Mouse (Mus musculus): Measurements from ENCODE around the gene Chrnd.

The Chrnd gene

DNA sequence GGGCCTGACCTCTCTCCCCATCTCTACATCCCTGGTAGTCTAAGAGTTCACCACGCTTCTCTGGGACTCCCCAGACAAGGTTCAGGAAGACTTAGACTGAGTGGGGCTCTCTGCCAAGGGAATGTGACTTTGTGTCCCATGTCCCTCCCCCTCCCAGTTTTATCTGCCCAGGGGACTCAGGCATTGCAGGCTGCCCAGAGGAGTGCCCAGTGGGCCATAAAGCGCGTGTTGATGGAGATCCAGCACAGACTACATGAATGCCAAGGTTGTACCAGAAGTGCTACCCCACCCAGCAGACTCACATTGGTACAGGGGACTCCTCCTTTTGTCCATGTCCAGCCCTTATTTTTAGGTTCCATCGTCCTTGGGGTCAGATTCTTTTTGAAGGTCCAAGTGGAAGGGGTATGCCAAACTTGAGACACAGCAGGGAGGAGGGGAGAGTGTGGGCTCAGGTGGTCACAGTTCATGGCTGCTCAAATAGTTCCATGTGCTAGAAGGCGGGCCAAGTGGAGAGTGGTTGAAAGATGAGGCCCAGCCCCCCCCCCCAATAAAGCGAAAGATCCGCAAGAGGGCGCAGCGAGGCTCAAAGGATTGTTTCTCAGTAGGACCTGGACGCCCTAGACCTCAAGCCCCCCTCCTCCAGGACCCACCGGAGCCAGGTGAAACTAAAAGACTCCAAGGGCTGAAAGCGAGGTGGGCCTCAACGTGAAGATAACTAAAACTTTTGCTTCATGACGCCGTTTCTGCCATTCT, 6.2 kb upstream of the Chrnd start:
- no peak for DNase-seq (ENCODE audit: extremely low spot score, low spot score)

DNA sequence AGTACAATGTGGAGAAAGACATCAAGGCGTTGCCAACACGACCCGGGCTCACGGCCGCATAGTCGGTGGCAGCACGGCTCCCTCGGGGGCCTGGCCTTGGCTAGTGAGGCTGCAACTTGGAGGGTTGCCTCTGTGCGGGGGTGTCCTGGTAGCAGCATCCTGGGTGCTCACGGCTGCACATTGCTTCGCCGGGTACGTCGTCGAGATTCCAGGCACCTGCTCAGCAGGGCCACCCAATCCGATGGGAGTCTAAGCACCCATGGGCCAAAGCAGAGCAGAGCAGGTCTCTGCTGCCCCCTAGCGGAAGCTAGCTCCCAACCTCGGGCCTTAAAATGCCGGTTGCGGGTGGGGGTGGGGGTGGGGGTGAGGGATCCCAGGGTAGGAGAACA, 5.7 kb upstream of the Chrnd start:
- DNase-seq (ENCODE audit: extremely low spot score, low spot score): peak; percentile 63

DNA sequence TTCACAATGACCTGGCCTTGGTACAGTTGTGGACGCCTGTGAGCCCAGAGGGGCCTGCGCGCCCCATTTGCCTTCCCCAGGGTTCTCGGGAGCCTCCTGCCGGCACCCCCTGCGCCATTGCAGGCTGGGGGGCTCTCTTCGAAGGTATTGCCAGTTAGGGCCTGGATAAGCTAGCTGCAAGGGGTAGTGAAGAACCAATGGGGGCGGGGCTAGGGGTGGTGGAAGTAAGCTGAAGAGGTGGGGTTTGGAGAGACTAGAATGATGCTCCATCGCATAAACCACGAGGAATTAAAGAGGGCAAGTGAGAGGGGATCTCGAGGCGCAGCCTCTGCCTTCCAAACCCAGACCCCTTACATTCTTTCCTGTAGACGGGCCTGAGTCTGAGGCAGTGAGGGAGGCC, 4.9 kb upstream of the Chrnd start:
- DNase-seq (ENCODE audit: extremely low spot score, low spot score): no peak

DNA sequence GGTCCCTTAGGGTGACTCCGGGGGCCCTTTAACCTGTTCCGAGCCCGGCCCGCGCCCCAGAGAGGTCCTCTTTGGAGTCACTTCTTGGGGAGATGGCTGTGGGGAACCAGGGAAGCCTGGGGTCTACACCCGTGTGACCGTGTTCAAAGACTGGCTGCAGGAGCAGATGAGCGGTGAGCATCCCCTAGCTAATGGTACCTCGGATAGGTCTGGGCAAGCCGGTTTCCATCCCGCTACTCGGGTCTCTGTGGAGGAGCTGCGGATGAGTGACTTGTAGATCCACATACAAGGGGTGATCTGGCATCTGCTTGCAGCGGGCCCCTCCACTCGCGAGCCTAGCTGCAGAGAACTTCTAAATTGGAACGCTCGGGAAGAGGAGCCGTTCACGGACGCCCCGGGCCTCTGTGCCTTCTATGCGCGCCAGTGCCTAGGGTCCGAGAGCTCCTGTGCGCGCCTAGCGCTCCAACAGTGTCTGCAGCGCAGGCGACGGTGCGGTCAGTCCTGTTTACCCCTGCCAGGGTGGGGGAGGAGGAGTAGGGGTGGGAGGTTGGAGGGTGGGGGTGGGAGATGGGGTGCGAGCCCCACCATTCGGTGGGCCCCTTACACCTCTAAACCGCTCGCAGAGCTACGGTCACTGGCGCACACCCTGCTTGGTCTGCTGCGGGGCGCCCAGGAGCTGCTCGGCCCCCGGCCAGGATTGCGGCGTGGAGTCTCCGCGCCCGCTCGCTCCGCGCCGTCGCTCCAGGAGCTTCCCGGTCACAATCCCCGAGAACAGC, 4.0 kb upstream of the Chrnd start:
- DNase-seq (ENCODE audit: extremely low spot score, low spot score): peak; percentile 73

DNA sequence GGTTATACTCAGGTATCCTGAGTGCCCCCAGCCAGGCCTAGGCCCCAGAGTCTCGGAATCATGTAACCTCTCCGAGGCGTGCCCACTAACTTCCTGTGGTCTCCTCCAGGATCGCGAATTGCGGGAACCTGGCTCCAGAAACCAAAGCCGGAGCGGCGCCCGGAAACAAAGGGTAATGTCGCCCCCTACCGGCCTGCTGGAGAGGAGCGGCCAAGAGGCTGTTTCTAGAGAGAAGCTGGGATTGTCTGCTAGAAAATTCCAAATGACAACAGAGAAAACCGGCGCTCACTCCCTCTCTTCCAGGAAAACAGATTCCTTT, 3.4 kb upstream of the Chrnd start:
- DNase-seq (ENCODE audit: extremely low spot score, low spot score): peak; percentile 93

DNA sequence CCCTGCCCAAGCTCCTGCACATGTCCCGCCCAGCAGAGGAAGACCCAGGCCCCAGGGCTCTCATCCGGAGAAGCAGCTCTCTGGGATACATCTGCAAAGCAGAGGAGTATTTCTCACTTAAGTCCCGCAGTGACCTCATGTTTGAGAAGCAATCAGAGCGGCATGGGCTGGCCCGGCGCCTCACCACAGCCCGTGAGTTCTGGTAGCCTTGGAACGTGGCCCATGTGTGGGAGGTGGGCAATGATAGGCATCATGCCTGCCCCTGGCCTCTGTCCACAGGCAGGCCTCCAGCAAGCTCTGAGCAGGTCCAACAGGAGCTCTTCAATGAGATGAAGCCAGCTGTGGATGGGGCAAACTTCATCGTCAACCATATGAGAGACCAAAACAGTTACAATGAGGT, 6.9 kb downstream of the Chrnd start:
- DNase-seq (ENCODE audit: extremely low spot score, low spot score): no peak

DNA sequence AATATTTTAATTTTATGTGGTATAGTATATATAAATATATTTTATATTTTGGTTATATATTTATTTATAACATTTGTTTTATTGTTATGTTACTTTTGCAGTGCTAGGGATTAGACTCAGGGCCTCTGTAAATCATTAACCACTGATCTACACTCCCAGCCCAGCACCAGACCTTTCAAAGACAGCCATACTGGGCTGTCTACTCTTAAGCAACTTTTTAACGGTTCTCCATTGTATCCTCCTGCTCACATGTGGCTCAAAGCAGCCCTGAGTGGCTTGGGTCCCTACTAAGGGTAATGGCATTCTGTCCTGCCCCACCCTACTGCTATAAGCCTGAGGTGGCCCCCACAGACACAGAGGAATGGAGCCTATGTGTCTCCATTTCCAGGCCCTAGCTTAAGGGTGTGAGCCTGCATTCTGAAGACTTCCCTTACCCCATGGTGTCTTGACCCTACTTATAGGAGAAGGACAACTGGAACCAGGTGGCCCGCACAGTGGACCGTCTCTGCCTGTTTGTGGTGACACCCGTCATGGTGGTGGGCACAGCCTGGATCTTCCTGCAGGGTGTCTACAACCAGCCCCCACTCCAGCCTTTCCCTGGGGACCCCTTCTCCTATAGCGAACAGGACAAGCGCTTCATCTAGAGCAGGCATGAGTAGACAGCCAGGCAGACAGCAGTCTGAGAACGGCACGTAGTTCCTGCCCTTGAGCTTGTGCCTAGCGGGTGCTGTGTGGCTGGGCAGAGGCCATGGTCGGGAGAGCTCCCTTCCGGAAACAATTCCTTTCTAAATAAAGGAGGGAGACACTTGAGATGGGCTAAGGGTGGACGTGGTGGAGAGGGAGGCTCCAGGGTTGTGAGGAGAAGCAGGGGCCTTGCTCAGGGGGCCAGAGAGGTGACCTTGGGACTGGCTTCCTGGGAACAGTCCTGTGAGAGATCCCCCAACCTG, 8.0 kb downstream of the Chrnd start:
- no peak for DNase-seq (ENCODE audit: extremely low spot score, low spot score)

DNA sequence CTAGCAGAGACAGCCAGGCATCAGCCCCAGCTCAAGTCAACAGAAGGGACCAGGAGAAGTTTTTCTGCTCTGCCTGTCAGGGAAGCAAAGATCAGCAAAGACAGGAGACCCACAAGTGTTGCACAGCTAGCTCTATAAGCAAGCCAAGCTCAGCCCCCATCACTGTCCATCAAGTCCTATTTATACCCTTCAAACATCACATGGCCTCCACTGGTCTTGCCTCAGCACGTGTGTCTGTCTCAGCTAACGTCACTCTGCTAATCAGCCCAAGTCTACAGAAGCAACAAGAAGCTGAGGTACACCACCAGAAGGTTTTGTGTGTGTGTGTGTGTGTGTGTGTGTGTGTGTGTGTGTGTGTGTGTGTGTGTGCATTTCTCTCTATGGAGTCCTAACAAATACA, 10.4 kb downstream of the Chrnd start:
- DNase-seq (ENCODE audit: extremely low spot score, low spot score): no peak

DNA sequence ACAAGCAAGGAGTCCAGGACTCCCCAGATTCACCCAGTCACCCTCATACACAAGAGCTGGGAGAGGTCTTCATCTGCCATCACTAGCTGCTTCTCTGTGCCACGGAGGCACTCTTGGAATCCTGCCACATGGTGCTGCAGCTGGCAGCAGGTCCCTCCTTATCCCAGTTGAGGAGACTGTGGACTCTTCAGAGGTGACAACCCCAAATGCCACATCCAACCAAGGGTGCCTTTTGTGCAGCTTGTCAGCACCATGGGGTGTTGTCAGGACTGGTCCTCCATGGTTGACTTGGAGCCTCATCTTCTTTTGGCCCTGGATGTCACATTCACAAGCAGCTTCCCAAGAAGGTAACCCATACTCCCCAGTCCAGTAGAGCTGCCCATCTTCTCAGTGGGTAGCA, 11.4 kb downstream of the Chrnd start:
- DNase-seq (ENCODE audit: extremely low spot score, low spot score): no peak

DNA sequence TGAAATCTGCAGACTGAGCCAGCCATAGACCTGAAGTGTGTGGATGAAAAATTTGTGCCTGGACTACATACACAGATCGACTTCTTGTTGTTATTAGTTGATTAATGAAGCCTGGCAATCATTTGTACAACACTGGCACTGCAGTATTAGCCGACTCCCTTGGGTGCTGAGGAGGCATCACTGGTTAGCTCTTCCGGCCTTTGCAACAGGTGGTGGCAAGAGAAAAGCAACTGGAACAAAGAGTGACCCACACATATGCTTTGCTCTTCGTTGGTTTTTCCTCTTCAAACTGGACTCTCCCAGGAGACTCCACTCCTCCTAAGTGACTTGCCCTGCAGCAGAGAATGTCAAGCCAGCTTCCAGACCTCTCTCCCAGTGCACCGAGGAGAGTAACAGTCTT, 13.4 kb downstream of the Chrnd start:
- DNase-seq (ENCODE audit: extremely low spot score, low spot score): no peak

DNA sequence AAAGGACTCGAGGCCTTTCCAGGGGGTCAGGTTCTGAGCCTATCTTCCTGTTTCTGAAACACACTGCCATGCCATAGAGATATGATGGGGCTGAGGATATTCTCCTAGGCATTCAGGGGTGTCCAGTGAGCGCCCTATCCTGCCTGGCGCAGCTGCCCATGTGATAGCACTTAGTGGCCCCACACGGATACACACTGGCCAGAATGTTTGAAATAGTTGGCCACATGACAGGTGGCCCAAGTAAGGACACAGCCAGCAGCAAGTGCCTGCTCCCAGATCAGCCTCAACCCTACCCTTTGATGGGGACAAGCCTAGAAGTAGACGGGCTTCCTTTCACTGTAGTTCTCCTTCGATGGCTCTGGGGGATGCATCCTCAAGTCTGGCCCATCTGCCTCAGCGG, 14.1 kb downstream of the Chrnd start, which contains the start of gene Chrng:
Chrng (plus strand) TSS at position 193 of the 400 bp plus-strand sequence.
- DNase-seq (ENCODE audit: extremely low spot score, low spot score): no peak

DNA sequence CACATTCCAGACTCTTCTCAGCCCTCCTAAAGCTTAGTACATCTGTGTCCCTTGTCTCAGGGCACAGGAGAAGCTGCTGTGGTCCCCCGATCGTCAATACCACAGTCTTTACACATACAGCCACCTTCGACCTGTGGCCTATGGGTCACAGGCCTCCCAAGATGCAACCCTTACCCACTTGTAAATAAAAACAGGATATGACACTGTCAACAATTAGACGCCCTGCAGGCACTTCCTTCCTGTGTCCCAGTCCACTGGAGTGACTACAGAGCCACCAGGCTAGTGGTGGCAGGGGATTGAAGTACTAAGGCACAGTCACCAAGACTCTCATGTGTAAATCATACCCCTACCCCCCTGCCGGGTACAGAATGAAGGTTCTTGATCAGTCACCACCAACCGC, 14.6 kb downstream of the Chrnd start:
- no peak for DNase-seq (ENCODE audit: extremely low spot score, low spot score)

DNA sequence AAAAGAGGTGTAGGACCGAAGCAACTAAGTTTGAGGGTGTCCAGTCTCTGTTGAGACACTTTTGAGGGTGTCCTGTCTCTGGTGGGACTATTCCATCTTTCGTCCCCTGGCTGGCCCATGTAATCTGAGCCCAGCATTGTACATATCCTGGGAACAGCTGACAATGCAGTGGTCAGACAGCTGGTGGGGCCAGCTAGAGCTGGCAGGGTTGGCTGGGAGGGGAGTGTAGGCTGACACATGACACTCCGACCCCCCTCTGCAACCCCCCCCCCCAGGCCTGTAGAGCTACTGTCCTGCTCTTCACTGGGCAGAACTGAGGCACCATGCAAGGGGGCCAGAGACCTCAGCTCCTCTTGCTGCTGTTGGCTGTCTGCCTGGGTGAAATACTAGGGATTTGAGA, 15.1 kb downstream of the Chrnd start:
- DNase-seq (ENCODE audit: extremely low spot score, low spot score): peak; percentile 29

DNA sequence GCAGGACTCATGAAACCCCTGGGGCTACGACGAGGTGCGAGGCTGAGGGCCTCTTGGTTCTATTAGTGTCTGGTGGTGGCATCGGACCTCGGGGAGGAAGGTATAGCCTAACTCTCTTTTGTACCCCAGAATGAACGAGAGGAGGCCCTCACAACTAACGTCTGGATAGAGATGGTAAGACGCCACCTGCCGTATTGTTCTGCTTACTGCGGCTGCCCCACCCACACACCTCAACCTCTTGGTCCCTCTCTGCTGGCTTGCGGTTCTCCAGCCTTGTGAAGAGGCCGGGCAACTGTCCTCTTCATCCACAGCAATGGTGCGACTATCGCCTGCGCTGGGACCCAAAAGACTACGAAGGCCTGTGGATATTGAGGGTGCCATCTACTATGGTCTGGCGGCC, 15.9 kb downstream of the Chrnd start:
- DNase-seq (ENCODE audit: extremely low spot score, low spot score): no peak

DNA sequence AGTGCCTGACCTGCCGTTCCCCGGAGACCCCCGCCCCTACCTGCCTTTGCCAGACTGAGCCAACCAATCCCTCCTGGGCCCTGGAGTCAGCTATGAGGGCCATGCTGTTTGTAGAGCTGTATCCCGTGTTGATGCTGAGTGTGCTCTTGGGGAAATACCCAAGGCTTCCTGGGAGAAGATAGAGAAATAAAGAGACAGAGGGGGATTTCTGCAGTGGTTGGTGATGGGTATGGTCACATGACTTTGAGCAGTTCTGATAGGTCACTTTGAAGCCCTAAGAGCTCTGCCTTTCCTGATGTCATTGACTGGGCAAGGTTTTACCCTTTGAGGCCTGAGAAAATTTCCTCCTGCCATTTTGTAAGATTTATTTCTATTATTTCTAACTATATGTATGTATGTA, 21.0 kb downstream of the Chrnd start:
- DNase-seq (ENCODE audit: extremely low spot score, low spot score): no peak

DNA sequence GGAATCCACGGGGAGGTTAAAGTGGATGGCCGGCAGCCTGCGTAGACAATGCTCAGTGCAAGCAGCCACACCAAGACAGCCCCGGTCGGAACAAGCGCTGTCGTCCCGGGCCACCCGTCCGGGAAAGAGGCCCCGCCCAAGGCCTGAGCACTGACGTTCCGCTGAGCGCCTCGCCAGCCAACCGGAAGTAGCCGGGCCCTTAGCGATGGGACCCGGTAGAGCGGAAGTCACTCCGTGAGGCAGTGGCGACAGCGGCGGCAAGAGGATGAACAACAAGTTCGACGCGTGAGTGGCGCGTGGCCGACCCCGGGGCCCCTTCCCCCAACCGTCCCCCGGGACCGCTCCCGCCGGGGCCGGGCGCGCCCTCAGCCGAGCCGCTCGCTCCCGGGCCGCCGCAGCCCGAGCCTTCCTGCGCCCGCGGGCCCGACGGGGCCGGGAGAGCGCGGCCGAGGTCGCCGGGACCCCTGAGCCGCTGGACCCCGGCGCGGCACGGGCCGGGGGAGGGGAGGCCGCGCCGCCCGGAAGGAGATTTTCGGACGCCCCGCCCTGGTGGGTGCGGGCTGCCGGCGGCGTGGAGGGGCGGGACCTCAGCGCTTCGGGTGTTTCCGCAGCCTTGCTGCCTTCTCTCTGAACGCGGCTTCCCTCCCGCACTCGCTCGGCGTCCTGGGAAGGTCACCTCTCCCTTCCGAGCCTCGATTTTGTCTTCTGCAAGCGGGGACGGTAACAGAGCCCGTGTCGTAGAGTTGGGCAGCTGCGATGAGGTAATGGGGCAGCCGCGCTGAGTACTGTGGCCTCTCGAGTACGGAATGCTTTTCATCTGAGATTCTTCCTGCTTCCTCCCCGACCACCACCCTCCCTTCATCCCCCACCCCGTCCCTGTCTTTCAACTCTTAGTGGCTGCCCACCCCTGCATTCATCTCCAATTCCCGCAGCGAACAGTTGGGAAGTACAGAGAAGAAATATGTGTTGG, 23.6 kb downstream of the Chrnd start, which contains the start of gene Eif4e2:
Eif4e2 (plus strand) TSS at position 180 of the 970 bp plus-strand sequence.
- DNase-seq (ENCODE audit: extremely low spot score, low spot score): peak; percentile 95

DNA sequence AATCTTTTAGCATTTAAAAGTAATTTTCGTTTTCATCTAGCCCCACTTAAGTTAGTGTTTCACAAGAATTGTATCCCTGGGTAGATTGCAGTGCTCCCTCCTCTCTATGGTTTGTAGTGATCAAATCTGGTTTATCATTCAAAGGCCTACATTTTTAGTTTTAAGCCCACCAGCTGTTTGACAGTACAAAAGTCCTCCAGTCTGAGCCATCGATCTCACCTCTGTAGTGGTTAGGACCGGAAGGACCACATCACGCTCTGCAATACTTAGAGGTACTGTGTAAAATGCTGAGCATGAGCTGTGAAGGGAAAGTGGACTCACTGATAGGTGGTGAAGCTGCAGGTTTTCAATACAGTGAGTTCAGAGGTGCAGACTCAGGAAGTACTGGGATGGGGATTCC, 24.3 kb downstream of the Chrnd start:
- DNase-seq (ENCODE audit: extremely low spot score, low spot score): no peak

DNA sequence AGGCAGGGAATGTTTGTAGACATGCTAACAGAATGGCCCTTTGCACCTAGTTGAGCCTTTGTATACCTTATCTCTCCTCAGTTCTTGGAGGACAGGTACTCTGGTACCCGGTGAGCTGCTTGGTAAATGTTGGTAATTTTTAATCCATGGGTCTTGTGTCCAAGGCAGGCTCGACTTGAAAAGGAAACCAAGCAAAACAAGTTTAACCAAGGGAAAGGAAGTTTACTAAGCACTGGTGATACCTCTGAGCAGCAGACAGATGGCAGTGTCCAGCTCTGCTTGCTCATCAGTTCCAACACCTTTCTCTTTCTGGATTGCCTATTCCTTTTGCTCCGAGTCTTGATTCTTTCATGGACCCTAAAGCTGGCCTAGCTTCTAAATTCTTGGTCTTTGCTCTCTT, 27.5 kb downstream of the Chrnd start:
- DNase-seq (ENCODE audit: extremely low spot score, low spot score): no peak

DNA sequence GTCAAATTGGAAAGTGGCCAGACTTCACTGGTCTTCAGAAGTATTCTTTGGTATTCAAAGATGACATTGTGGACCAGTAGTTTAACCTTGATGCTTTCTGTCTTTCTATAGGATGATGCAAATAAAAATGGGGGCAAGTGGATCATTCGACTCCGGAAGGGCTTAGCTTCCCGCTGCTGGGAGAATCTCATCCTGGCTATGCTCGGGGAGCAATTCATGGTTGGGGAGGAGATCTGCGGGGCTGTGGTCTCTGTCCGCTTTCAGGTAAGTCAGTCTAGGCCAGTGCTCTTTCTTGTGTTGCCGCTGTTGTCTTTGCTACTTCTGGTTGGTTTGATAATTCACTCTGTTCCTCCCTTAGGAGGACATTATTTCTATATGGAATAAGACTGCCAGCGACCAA, 35.3 kb downstream of the Chrnd start:
- no peak for DNase-seq (ENCODE audit: extremely low spot score, low spot score)

DNA sequence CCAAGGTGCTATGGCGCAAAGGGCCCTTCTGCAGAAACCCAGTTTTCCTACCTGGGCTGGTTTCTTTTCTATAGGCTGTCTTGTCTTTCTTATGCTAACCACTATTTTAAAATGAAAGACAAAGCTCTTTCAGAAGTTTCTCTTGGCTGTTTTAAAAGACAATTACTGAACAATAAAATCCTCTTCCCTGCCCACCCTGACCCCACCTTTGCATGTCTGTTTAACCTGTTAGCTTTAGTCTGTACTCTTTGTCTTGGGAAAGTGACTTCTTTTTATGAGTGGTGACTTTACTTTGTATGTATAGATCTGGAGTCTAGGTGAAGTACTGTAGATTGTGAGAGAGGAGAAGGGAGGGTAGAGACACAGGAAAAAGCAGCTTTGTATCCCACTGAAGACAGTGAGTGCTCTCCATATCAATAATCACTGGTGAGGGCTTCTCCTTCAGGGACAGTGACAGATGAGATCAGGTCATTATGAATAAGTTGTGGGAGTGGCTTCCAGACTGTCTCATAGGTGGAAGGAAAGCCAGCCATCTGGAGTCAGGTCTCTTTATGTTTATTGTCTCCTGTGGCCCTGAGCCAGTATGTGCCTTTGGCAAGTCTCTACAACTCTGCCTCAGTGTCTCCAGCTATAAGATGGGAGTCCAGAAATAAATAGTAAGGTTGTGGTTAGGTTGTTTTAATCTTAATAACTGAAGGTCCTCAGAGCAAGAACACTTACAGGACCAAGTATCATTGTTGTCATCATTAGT, 36.2 kb downstream of the Chrnd start:
- DNase-seq (ENCODE audit: extremely low spot score, low spot score): no peak
